Mouse (Mus musculus) embryonic facial prominence, embryonic 15.5 days (tissue): Measurements from ENCODE around the gene Herc3. TPM values are rescaled to one million over a fixed set of nuclear protein-coding genes. Genes with fewer than 3 reads are reported as not detected.
A peak's percentile ranks its signal among the peaks of the same experiment; 100 is the strongest.

Experiments used
- ATAC-seq: fragments of 200-750 bp; cut with Nextera tagmentation; 2 replicates; pipeline ENCODE4 v1.8.0; 2017; ENCODE audit warnings: low read depth, moderate TSS enrichment; ENCODE audit not compliant: insufficient number of reproducible peaks, low FRiP score, low TSS enrichment
- H3K27ac ChIP-seq: fragments of 300-500 bp; sonication (generic); replicated peaks from 2 replicates; pipeline ENCODE4 v1.5.1; 2015; ENCODE audit warnings: mild to moderate bottlenecking, inconsistent platforms
- H3K27me3 ChIP-seq: fragments of 300-500 bp; sonication (generic); 2 replicates; pipeline ENCODE4 v1.6.1; 2015; ENCODE audit warnings: inconsistent platforms
- H3K36me3 ChIP-seq: fragments of 300-500 bp; sonication (generic); 2 replicates; pipeline ENCODE4 v1.6.1; 2015; ENCODE audit warnings: mild to moderate bottlenecking, inconsistent platforms
- H3K4me1 ChIP-seq: fragments of 300-500 bp; sonication (generic); 2 replicates; pipeline ENCODE4 v1.6.1; 2015; ENCODE audit warnings: inconsistent platforms
- H3K4me2 ChIP-seq: fragments of 300-500 bp; sonication (generic); replicated peaks from 2 replicates; pipeline ENCODE4 v1.6.1; 2015; ENCODE audit warnings: mild to moderate bottlenecking, inconsistent platforms
- H3K4me3 ChIP-seq: fragments of 300-500 bp; sonication (generic); replicated peaks from 2 replicates; pipeline ENCODE4 v1.5.1; 2015; ENCODE audit warnings: mild to moderate bottlenecking, inconsistent platforms
- H3K9ac ChIP-seq: fragments of 300-500 bp; sonication (generic); 2 replicates; pipeline ENCODE4 v1.6.1; 2015; ENCODE audit warnings: inconsistent platforms
- H3K9me3 ChIP-seq: fragments of 300-500 bp; sonication (generic); replicated peaks from 2 replicates; pipeline ENCODE4 v1.6.1; 2016; ENCODE audit warnings: inconsistent platforms
- WGBS: fragments of 180-500 bp; shearing (Covaris S2); methylation state at CpG from one replicate; pipeline ENCODE4 v1.1.7; 2015; 5-methylcytosine and 5-hydroxymethylcytosine counted together
- polyA plus RNA-seq: library from polyadenylated mRNA; unstranded; fragments of >200 nt; fragmentation: Nextera tagmentation; extraction: Ambion mirVana; gene quantifications from 2 replicates; pipeline ENCODE4 v1.2.1, GENCODE M21; 2015

Gene Herc3
- polyA plus RNA-seq, 1 experiment from 2014 or later, result 7.3 TPM

DNA sequence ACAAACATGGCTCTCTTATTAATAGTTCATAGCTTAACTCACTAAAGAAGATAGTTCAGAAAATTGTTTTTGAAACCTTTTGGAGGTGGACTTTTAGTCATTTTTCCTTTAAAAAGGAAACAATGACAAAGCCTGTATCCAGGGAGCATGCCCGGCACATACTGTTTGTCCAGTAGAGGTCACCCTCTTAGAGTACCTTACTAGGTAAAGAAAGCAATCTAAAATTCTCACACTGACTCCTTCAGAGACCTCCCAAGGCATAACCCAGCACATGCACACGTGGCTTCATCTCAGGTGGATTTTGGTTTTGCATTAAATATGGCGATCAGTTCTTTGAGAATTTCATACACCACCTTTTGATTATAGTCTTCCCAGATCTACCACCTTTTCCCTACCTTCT is 90.4 kb downstream of the Herc3 start:
- no peaks in the 10 kb centered on the region for H3K36me3 ChIP-seq

GRCm38 (mm10) chr6:58922511-58922910 is 91.2 kb downstream of the Herc3 start:
- ATAC-seq, result no peak
- 80% methylated on average over 5 of the region's 5 CpGs for WGBS

More for the DNA sequence above, 90.4 kb downstream of the Herc3 start:
- ATAC-seq, result no peak
- WGBS, result 47% methylated on average over 3 of the region's 3 CpGs
- Histone ChIP-seq H3K4me2 (no peak overlapping the region), H3K27me3 (no peaks in the 10 kb centered on the region), H3K27ac (no peak overlapping the region), H3K4me3 (no peak overlapping the region), H3K4me1 (no peaks in the 10 kb centered on the region), H3K9me3 (no peaks in the 10 kb centered on the region), H3K9ac (no peak overlapping the region)

GRCm38 (mm10) chr6:58927881-58928280 is 96.6 kb downstream of the Herc3 start:
- H3K4me1 ChIP-seq, result no peaks in the 10 kb centered on the region
- no peak overlapping the region for H3K9ac ChIP-seq
- no peaks in the 10 kb centered on the region for H3K36me3 ChIP-seq
- H3K4me2 ChIP-seq, result no peak overlapping the region
- WGBS, result 63% methylated on average over 2 of the region's 2 CpGs
- H3K27ac ChIP-seq, result no peak overlapping the region
- H3K4me3 ChIP-seq, result no peak overlapping the region
- no peaks in the 10 kb centered on the region for H3K27me3 ChIP-seq
- no peaks in the 10 kb centered on the region for H3K9me3 ChIP-seq
- no peak for ATAC-seq

More at GRCm38 (mm10) chr6:58922511-58922910, 91.2 kb downstream of the Herc3 start:
- Histone ChIP-seq H3K4me1 (no peaks in the 10 kb centered on the region), H3K27me3 (no peaks in the 10 kb centered on the region), H3K27ac (no peak overlapping the region), H3K4me2 (no peak overlapping the region), H3K36me3 (no peaks in the 10 kb centered on the region), H3K9ac (no peak overlapping the region), H3K9me3 (no peaks in the 10 kb centered on the region), H3K4me3 (no peak overlapping the region)

GRCm38 (mm10) chr6:58929911-58930431 is 98.7 kb downstream of the Herc3 start:
- ATAC-seq, result no peak
- H3K27me3 ChIP-seq, result no peaks in the 10 kb centered on the region
- no peaks in the 10 kb centered on the region for H3K36me3 ChIP-seq
- no peaks in the 10 kb centered on the region for H3K9me3 ChIP-seq
- H3K9ac ChIP-seq, result no peak overlapping the region
- no peak overlapping the region for H3K4me2 ChIP-seq
- WGBS, result 75% methylated on average over 9 of the region's 9 CpGs
- H3K27ac ChIP-seq, result no peak overlapping the region
- no peak overlapping the region for H3K4me3 ChIP-seq
- no peaks in the 10 kb centered on the region for H3K4me1 ChIP-seq

- Histone ChIP-seq H3K36me3 (no peaks in the 10 kb centered on the region), H3K4me2 (no peak overlapping the region), H3K27me3 (no peaks in the 10 kb centered on the region), H3K4me1 (no peaks in the 10 kb centered on the region), H3K4me3 (no peak overlapping the region), H3K27ac (no peak overlapping the region), H3K9ac (no peak overlapping the region), H3K9me3 (no peaks in the 10 kb centered on the region)
- no peak for ATAC-seq
- WGBS, result 77% methylated on average over 4 of the region's 4 CpGs
Observed at GRCm38 (mm10) chr6:58931149-58931548, 99.9 kb downstream of the Herc3 start.

DNA sequence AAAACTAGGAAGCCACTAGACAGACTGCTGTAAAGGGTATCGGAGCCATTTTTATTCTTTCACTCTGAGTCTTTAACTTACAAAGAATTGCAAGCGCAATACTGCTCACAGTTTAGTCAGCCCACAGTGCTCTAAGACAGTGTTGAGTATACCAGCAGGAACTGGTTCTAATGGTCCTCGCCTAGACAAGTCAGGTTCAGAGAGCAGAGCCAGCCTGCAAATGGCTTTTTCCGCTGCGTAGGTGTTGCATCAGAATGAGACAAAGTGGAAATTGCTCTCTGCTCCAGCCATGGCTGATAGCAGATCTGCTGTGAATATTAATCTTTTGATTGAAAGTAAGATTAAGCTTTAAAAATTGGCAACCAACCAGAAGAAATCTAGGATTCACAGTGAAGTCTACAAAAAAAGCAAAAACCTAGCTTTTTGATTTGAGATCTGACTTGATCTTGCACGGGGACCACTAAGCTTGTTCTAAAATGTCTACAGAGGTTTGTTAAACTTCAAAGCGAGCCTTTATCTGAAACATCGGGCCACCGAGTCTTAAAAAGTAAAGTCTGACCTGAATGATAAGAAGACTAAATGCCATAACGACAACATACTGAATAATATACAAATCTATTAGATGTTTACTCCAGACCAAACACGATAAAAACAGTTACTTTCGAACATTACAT is 101.4 kb downstream of the Herc3 start:
- ATAC-seq, result no peak
- 77% methylated on average over 12 of the region's 12 CpGs for whole genome bisulfite sequencing
- H3K4me3 ChIP-seq, result no peak overlapping the region
- no peak overlapping the region for H3K4me2 ChIP-seq
- no peak overlapping the region for H3K9ac ChIP-seq
- H3K36me3 ChIP-seq, result no peaks in the 10 kb centered on the region
- no peaks in the 10 kb centered on the region for H3K9me3 ChIP-seq
- no peaks in the 10 kb centered on the region for H3K4me1 ChIP-seq
- H3K27me3 ChIP-seq, result no peaks in the 10 kb centered on the region
- no peak overlapping the region for H3K27ac ChIP-seq

DNA sequence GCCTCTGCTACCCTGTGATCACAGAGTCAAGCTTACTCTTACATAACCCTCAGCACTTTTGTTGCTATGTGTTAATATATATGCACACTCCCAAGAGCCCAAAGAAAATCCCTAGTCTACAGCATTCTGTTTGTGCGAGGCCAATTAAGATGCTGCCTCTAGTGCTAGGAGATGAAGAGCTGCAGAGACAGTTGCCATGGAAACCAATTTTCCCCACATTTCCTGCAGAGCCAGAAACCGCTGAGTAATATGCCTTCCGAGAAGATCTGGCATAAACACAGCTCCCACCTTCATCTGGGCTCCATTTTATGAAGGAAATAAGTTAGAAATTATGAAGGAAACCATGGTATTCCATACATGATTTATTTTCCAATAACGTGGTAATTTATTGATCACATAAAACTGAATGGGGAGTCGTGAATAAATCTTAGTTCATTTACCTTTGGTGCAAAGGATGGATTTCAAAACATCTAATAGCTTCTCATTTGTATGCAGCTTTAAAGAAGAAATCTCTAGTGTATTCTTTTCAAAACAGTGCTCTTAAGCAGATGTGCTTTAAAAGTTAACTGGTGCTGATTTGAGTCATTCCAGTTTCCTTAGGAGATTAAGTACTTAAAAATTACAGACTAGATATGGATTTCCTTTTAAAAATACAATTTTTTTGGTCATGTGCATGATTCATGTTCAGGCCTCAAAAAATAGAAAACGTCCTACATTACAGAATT is 102.1 kb downstream of the Herc3 start:
- H3K27me3 ChIP-seq, result no peaks in the 10 kb centered on the region
- no peak overlapping the region for H3K4me2 ChIP-seq
- H3K9me3 ChIP-seq, result no peaks in the 10 kb centered on the region
- no peaks in the 10 kb centered on the region for H3K36me3 ChIP-seq
- no peak overlapping the region for H3K4me3 ChIP-seq
- no peaks in the 10 kb centered on the region for H3K4me1 ChIP-seq
- no peak overlapping the region for H3K27ac ChIP-seq
- 35% methylated on average over 6 of the region's 6 CpGs for WGBS
- ATAC-seq, result peak; percentile 57; the same call in 1 of the 2 replicates
- H3K9ac ChIP-seq, result no peak overlapping the region

DNA sequence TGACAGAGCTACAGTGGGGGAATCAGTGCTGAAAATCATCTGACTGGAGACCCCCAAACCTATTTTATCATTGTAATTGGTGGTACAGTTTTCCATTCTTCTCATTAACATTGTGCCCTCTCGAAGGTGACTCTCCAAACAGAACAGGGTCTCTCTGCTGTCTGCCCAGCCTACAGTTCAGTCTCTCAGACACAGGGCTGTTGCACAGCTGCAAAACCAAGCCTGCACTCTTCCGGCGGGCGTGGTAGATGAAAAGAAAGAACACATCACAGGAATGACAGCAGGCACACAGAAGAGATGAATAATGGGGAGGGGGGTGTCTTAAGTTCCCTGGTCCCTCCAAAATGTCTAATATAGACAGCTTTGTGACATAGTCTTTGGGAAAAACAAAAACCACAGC is 102.9 kb downstream of the Herc3 start:
- no peak overlapping the region for H3K9ac ChIP-seq
- H3K9me3 ChIP-seq, result no peaks in the 10 kb centered on the region
- ATAC-seq, result no peak
- no peaks in the 10 kb centered on the region for H3K36me3 ChIP-seq
- no peak overlapping the region for H3K4me2 ChIP-seq
- H3K4me3 ChIP-seq, result no peak overlapping the region
- no peaks in the 10 kb centered on the region for H3K4me1 ChIP-seq
- no peak overlapping the region for H3K27ac ChIP-seq
- 66% methylated on average over 4 of the region's 4 CpGs for WGBS
- H3K27me3 ChIP-seq, result no peaks in the 10 kb centered on the region

GRCm38 (mm10) chr6:58937726-58938125 is 106.5 kb downstream of the Herc3 start:
- Histone ChIP-seq H3K27ac (no peak overlapping the region), H3K4me3 (no peak overlapping the region), H3K9ac (no peak overlapping the region), H3K4me1 (no peaks in the 10 kb centered on the region), H3K36me3 (no peaks in the 10 kb centered on the region), H3K9me3 (no peaks in the 10 kb centered on the region), H3K27me3 (no peaks in the 10 kb centered on the region), H3K4me2 (no peak overlapping the region)
- no peak for ATAC-seq

DNA sequence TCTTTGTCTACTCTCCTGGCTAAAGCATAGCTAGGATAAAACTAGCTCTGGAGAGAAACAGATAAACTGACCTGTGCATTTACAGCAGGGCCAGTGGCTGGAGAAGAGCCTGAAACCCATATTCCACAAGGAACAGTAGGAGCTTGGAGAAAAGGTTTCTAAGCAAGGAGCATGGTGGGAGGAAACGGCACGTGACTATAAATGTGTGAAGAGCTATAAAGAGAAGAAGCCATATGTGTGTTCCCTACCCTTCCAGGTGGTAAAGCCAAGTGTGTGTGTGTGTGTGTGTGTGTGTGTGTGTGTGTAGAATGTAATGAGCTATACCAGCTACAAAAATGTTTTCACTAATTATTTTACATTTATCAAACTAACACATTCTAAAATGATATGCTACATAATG is 111.0 kb downstream of the Herc3 start:
- WGBS, result 89% methylated on average over 2 of the region's 2 CpGs
- H3K36me3 ChIP-seq, result no peaks in the 10 kb centered on the region
- no peaks in the 10 kb centered on the region for H3K4me1 ChIP-seq
- ATAC-seq, result no peak
- H3K27me3 ChIP-seq, result no peaks in the 10 kb centered on the region
- H3K4me2 ChIP-seq, result no peak overlapping the region
- H3K9me3 ChIP-seq, result no peaks in the 10 kb centered on the region
- H3K27ac ChIP-seq, result no peak overlapping the region
- H3K4me3 ChIP-seq, result no peak overlapping the region
- no peak overlapping the region for H3K9ac ChIP-seq

- H3K27me3 ChIP-seq, result no peaks in the 10 kb centered on the region
- H3K4me1 ChIP-seq, result no peaks in the 10 kb centered on the region
- H3K9ac ChIP-seq, result no peak overlapping the region
- no peak for ATAC-seq
- no peaks in the 10 kb centered on the region for H3K36me3 ChIP-seq
- no peak overlapping the region for H3K27ac ChIP-seq
- no peak overlapping the region for H3K4me3 ChIP-seq
- H3K9me3 ChIP-seq, result no peaks in the 10 kb centered on the region
- 81% methylated on average over 3 of the region's 3 CpGs for WGBS
- H3K4me2 ChIP-seq, result no peak overlapping the region
Observed at GRCm38 (mm10) chr6:58943958-58944357, 112.7 kb downstream of the Herc3 start.
